Mouse (Mus musculus) liver, embryonic 11.5 days (tissue): ENCODE measurements around the gene Rsph10b. TPM values are rescaled to one million over a fixed set of nuclear protein-coding genes. Genes with fewer than 3 reads are reported as not detected.

Experiments
- ATAC-seq: fragments of 200-750 bp; cut with Nextera tagmentation; replicated peaks from 2 replicates; pipeline ENCODE4 v1.8.0; 2017; ENCODE audit warnings: moderate number of reproducible peaks, mild to moderate bottlenecking, moderate TSS enrichment, moderate library complexity; ENCODE audit not compliant: low FRiP score
- DNase-seq: peaks from one replicate; pipeline ENCODE4 v3.0.0-alpha.2; 2017; ENCODE audit warnings: low spot score
- H3K27ac ChIP-seq: fragments of 300-500 bp; sonication (generic); 2 replicates; pipeline ENCODE4 v1.5.1; 2014; ENCODE audit warnings: mild to moderate bottlenecking, low read depth, low read length, control low read depth
- H3K27me3 ChIP-seq: fragments of 300-500 bp; sonication (generic); replicated peaks from 2 replicates; pipeline ENCODE4 v1.6.1; 2014; ENCODE audit warnings: low read length, mixed read lengths; ENCODE audit not compliant: control insufficient read depth, insufficient read depth
- H3K36me3 ChIP-seq: fragments of 300-500 bp; sonication (generic); 2 replicates; pipeline ENCODE4 v1.6.1; 2014; ENCODE audit warnings: mild to moderate bottlenecking, low read length, moderate library complexity, mixed read lengths; ENCODE audit not compliant: control insufficient read depth, insufficient read depth
- H3K4me1 ChIP-seq: fragments of 300-500 bp; sonication (generic); replicated peaks from 2 replicates; pipeline ENCODE4 v1.6.1; 2014; ENCODE audit warnings: low read length, mixed read lengths; ENCODE audit not compliant: control insufficient read depth, insufficient read depth
- H3K4me2 ChIP-seq: fragments of 300-500 bp; sonication (generic); 2 replicates; pipeline ENCODE4 v1.6.1; 2014; ENCODE audit warnings: mild to moderate bottlenecking, control low read depth, moderate library complexity
- H3K4me3 ChIP-seq: fragments of 300-500 bp; sonication (generic); 2 replicates; pipeline ENCODE4 v1.5.1; 2014; ENCODE audit warnings: low read depth, low read length, control low read depth
- H3K9ac ChIP-seq: fragments of 300-500 bp; sonication (generic); 2 replicates; pipeline ENCODE4 v1.6.1; 2014; ENCODE audit warnings: low read depth, low read length, control low read depth
- H3K9me3 ChIP-seq: fragments of 300-500 bp; sonication (generic); 2 replicates; pipeline ENCODE4 v1.6.1; 2016; ENCODE audit warnings: low read length, inconsistent platforms, mixed read lengths; ENCODE audit not compliant: control insufficient read depth
- WGBS: fragments of 180-500 bp; shearing (Covaris S2); extraction: QIAGEN DNeasy Blood & Tissue Kit; methylation state at CpG from one replicate; pipeline ENCODE4 v1.1.7; 2014; 5-methylcytosine and 5-hydroxymethylcytosine counted together
- polyA plus RNA-seq: library from polyadenylated mRNA; unstranded; fragments of >200 nt; fragmentation: Nextera tagmentation; extraction: Ambion mirVana; gene quantifications from 2 replicates; pipeline ENCODE4 v1.2.1, GENCODE M21; 2014

Gene Rsph10b
- polyA plus RNA-seq, 1 experiment from 2014 or later = 0.34 TPM

- Histone ChIP-seq H3K27ac (no peak overlapping the region), H3K4me3 (no peak overlapping the region), H3K9me3 (no peaks in the 10 kb centered on the region), H3K27me3 (no peaks in the 10 kb centered on the region), H3K36me3 (no peaks in the 10 kb centered on the region), H3K9ac (no peak overlapping the region), H3K4me1 (peaks cover 25% of the 10 kb centered on the region), H3K4me2 (no peak overlapping the region)
- DNase-seq (no peak), ATAC-seq (no peak; the same call in none of the 2 replicates)
- WGBS = 59% methylated on average over 2 of the region's 2 CpGs
These were observed 42.7 kb downstream of the Rsph10b start for GRCm38 (mm10) chr5:143975631-143975933.

- H3K4me2 ChIP-seq = peak overlapping the region; percentile 8
- H3K27me3 ChIP-seq = no peaks in the 10 kb centered on the region
- no peak overlapping the region for H3K27ac ChIP-seq
- no peak overlapping the region for H3K4me3 ChIP-seq
- no peak overlapping the region for H3K9ac ChIP-seq
- H3K36me3 ChIP-seq = no peaks in the 10 kb centered on the region
- peaks cover 25% of the 10 kb centered on the region for H3K4me1 ChIP-seq
- H3K9me3 ChIP-seq = no peaks in the 10 kb centered on the region
- no peak for ATAC-seq
- DNase-seq = no peak
- 77% methylated on average over 11 of the region's 11 CpGs for WGBS
These were observed 43.4 kb downstream of the Rsph10b start for GRCm38 (mm10) chr5:143976232-143976631.

- no peak overlapping the region for H3K4me2 ChIP-seq
- peak; percentile 78 for ATAC-seq
- no peak overlapping the region for H3K27ac ChIP-seq
These were observed 44.0 kb downstream of the Rsph10b start for GRCm38 (mm10) chr5:143976726-143977431.

GRCm38 (mm10) chr5:143980858-143981257 is 48.0 kb downstream of the Rsph10b start:
- Histone ChIP-seq H3K4me1 (peaks cover 13% of the 10 kb centered on the region), H3K36me3 (peaks cover 5% of the 10 kb centered on the region; the same call in 1 of the 2 replicates), H3K27me3 (no peaks in the 10 kb centered on the region), H3K9me3 (no peaks in the 10 kb centered on the region), H3K4me2 (no peak overlapping the region), H3K9ac (no peak overlapping the region), H3K27ac (no peak overlapping the region), H3K4me3 (no peak overlapping the region)
- 41% methylated on average over 9 of the region's 9 CpGs for WGBS
- ATAC-seq = no peak
- no peak for DNase-seq

More at GRCm38 (mm10) chr5:143976726-143977431, 44.0 kb downstream of the Rsph10b start:
- 60% methylated on average over 16 of the region's 16 CpGs for WGBS
- Histone ChIP-seq H3K27me3 (no peaks in the 10 kb centered on the region), H3K9me3 (no peaks in the 10 kb centered on the region), H3K4me3 (no peak overlapping the region), H3K9ac (no peak overlapping the region), H3K4me1 (peaks cover 25% of the 10 kb centered on the region), H3K36me3 (no peaks in the 10 kb centered on the region)
- no peak for DNase-seq

- Histone ChIP-seq H3K4me2 (no peak overlapping the region), H3K4me3 (no peak overlapping the region), H3K9ac (no peak overlapping the region), H3K27me3 (no peaks in the 10 kb centered on the region), H3K27ac (no peak overlapping the region), H3K36me3 (peaks cover 7% of the 10 kb centered on the region; the same call in 1 of the 2 replicates), H3K9me3 (no peaks in the 10 kb centered on the region), H3K4me1 (no peaks in the 10 kb centered on the region)
- 58% methylated on average over 2 of the region's 2 CpGs for WGBS
- no peak for DNase-seq
- no peak for ATAC-seq
These were observed 49.5 kb downstream of the Rsph10b start for GRCm38 (mm10) chr5:143982361-143982760.

- H3K4me3 ChIP-seq = no peak overlapping the region
- WGBS = 92% methylated on average over 7 of the region's 7 CpGs
- H3K9ac ChIP-seq = no peak overlapping the region
- peaks cover 23% of the 10 kb centered on the region; the same call in 1 of the 2 replicates for H3K36me3 ChIP-seq
- H3K27me3 ChIP-seq = no peaks in the 10 kb centered on the region
- ATAC-seq (no peak), DNase-seq (no peak)
- no peak overlapping the region for H3K27ac ChIP-seq
- no peaks in the 10 kb centered on the region for H3K9me3 ChIP-seq
- H3K4me1 ChIP-seq = no peaks in the 10 kb centered on the region
- no peak overlapping the region for H3K4me2 ChIP-seq
These were observed 52.5 kb downstream of the Rsph10b start for GRCm38 (mm10) chr5:143985381-143985780.

GRCm38 (mm10) chr5:143987596-143987995 is 54.8 kb downstream of the Rsph10b start:
- H3K27ac ChIP-seq = no peak overlapping the region
- peaks cover 37% of the 10 kb centered on the region; the same call in 1 of the 2 replicates for H3K36me3 ChIP-seq
- no peak overlapping the region for H3K4me3 ChIP-seq
- H3K4me1 ChIP-seq = no peaks in the 10 kb centered on the region
- DNase-seq (no peak), ATAC-seq (no peak)
- H3K27me3 ChIP-seq = no peaks in the 10 kb centered on the region
- no peak overlapping the region for H3K9ac ChIP-seq
- 95% methylated on average over 3 of the region's 3 CpGs for WGBS
- no peak overlapping the region for H3K4me2 ChIP-seq
- no peaks in the 10 kb centered on the region for H3K9me3 ChIP-seq

GRCm38 (mm10) chr5:143989046-143989445 is 56.2 kb downstream of the Rsph10b start:
- 95% methylated on average over 4 of the region's 4 CpGs for WGBS

GRCm38 (mm10) chr5:143990086-143990485 is 57.3 kb downstream of the Rsph10b start:
- Histone ChIP-seq H3K4me1 (no peaks in the 10 kb centered on the region), H3K4me3 (no peak overlapping the region), H3K9ac (no peak overlapping the region), H3K36me3 (peaks cover 50% of the 10 kb centered on the region; the same call in 1 of the 2 replicates), H3K27ac (no peak overlapping the region), H3K27me3 (no peaks in the 10 kb centered on the region), H3K9me3 (no peaks in the 10 kb centered on the region), H3K4me2 (no peak overlapping the region)
- WGBS = 76% methylated on average over 11 of the region's 11 CpGs
- DNase-seq (no peak), ATAC-seq (no peak)

More at GRCm38 (mm10) chr5:143989046-143989445, 56.2 kb downstream of the Rsph10b start:
- Histone ChIP-seq H3K27ac (no peak overlapping the region), H3K27me3 (no peaks in the 10 kb centered on the region), H3K4me3 (no peak overlapping the region), H3K9me3 (no peaks in the 10 kb centered on the region), H3K9ac (no peak overlapping the region), H3K4me1 (no peaks in the 10 kb centered on the region), H3K4me2 (no peak overlapping the region), H3K36me3 (peaks cover 44% of the 10 kb centered on the region; the same call in 1 of the 2 replicates)
- no peak for DNase-seq
- no peak for ATAC-seq
